Mouse (Mus musculus) brain, embryonic 18.5 days (tissue): Measurements from ENCODE around the gene Prpf31.

Experiments used
- DNase-seq: peaks from one replicate; pipeline ENCODE4 v3.0.0-alpha.2; 2012; ENCODE audit warnings: low read depth, low spot score

Gene Prpf31

GRCm38 (mm10) chr7:3685400-3686187, 55.8 kb downstream of the Prpf31 start:
- no peak for DNase-seq

- DNase-seq = no peak
These were observed 62.1 kb downstream of the Prpf31 start for GRCm38 (mm10) chr7:3691919-3692318.
